Mouse (Mus musculus): ENCODE results near the gene Lingo3. TPM values are rescaled to one million over a fixed set of nuclear protein-coding genes. Genes with fewer than 3 reads are reported as not detected.
A peak's percentile ranks its signal among the peaks of the same experiment; 100 is the strongest.

The Lingo3 gene
- total and polyA plus RNA-seq, 2 experiments from 2014 or later = 28.0 to 70.3 TPM

- no peak overlapping the region for H3K9ac ChIP-seq (replicated peaks; ENCODE audit: low read length)
- WGBS = 73% methylated on average over 2 of the region's 2 CpGs
- H3K36me3 ChIP-seq (ENCODE audit: insufficient read depth, low read length) = peaks cover 7% of the 10 kb centered on the region
- no peak overlapping the region for H3K27ac ChIP-seq
- no peak overlapping the region for H3K4me2 ChIP-seq (ENCODE audit: low read depth, low read length)
- H3K27me3 ChIP-seq (ENCODE audit: insufficient read depth, low read length) = no peaks in the 10 kb centered on the region
- ATAC-seq = no peak
- H3K4me3 ChIP-seq (ENCODE audit: low read length) = no peak overlapping the region
- peaks cover 5% of the 10 kb centered on the region; the same call in 1 of the 2 replicates for H3K4me1 ChIP-seq (ENCODE audit: insufficient read depth, low read length)
- no peaks in the 10 kb centered on the region for H3K9me3 ChIP-seq (ENCODE audit: low read length)
- no peak for DNase-seq (ENCODE audit: low spot score)
- TF ChIP-seq CTCF (IDR thresholded peaks at IDR 0.05; ENCODE audit: low read depth) = no peak
Observed at GRCm38 (mm10) chr10:80824827-80825226, 19.0 kb downstream of the Lingo3 start.

GRCm38 (mm10) chr10:80823847-80824643 lies 19.8 kb downstream of the Lingo3 start:
- H3K4me3 ChIP-seq (ENCODE audit: low read length) = no peak overlapping the region
- TF ChIP-seq CTCF (IDR thresholded peaks at IDR 0.05; ENCODE audit: low read depth) = no peak
- no peaks in the 10 kb centered on the region for H3K9me3 ChIP-seq (ENCODE audit: low read length)
- H3K4me1 ChIP-seq (ENCODE audit: insufficient read depth, low read length) = peaks cover 5% of the 10 kb centered on the region; the same call in 1 of the 2 replicates
- 69% methylated on average over 8 of the region's 8 CpGs for WGBS
- ATAC-seq (no peak), DNase-seq (ENCODE audit: low spot score) (no peak)
- H3K36me3 ChIP-seq (ENCODE audit: insufficient read depth, low read length) = no peaks in the 10 kb centered on the region; the same call in 1 of the 2 replicates
- no peak overlapping the region for H3K9ac ChIP-seq (replicated peaks; ENCODE audit: low read length)
- H3K27me3 ChIP-seq (ENCODE audit: insufficient read depth, low read length) = no peaks in the 10 kb centered on the region
- no peak overlapping the region for H3K4me2 ChIP-seq (ENCODE audit: low read depth, low read length)
- no peak overlapping the region for H3K27ac ChIP-seq

GRCm38 (mm10) chr10:80823316-80823715 lies 20.5 kb downstream of the Lingo3 start:
- Histone ChIP-seq H3K4me3 (ENCODE audit: low read length) (no peak overlapping the region), H3K4me1 (ENCODE audit: insufficient read depth, low read length) (peaks cover 5% of the 10 kb centered on the region; the same call in 1 of the 2 replicates), H3K27me3 (ENCODE audit: insufficient read depth, low read length) (no peaks in the 10 kb centered on the region), H3K9ac (replicated peaks; ENCODE audit: low read length) (no peak overlapping the region), H3K9me3 (ENCODE audit: low read length) (no peaks in the 10 kb centered on the region), H3K27ac (no peak overlapping the region), H3K4me2 (ENCODE audit: low read depth, low read length) (no peak overlapping the region), H3K36me3 (ENCODE audit: insufficient read depth, low read length) (no peaks in the 10 kb centered on the region)
- 88% methylated on average over 1 of the region's 1 CpGs for WGBS
- TF ChIP-seq CTCF (IDR thresholded peaks at IDR 0.05; ENCODE audit: low read depth) = no peak
- ATAC-seq (no peak), DNase-seq (ENCODE audit: low spot score) (no peak)

GRCm38 (mm10) chr10:80822528-80822927 lies 21.3 kb downstream of the Lingo3 start:
- Histone ChIP-seq H3K4me1 (ENCODE audit: insufficient read depth, low read length) (peaks cover under 1% of the 10 kb centered on the region; the same call in 1 of the 2 replicates), H3K9me3 (ENCODE audit: low read length) (no peaks in the 10 kb centered on the region)
- no peak for TF ChIP-seq CTCF (IDR thresholded peaks at IDR 0.05; ENCODE audit: low read depth)

GRCm38 (mm10) chr10:80821991-80822390 lies 21.8 kb downstream of the Lingo3 start:
- 42% methylated on average over 2 of the region's 2 CpGs for WGBS
- no peak overlapping the region for H3K9ac ChIP-seq (replicated peaks; ENCODE audit: low read length)
- no peaks in the 10 kb centered on the region for H3K9me3 ChIP-seq (ENCODE audit: low read length)
- ATAC-seq (no peak), DNase-seq (ENCODE audit: low spot score) (peak; percentile 28)
- no peaks in the 10 kb centered on the region for H3K27me3 ChIP-seq (ENCODE audit: insufficient read depth, low read length)
- no peak overlapping the region for H3K4me3 ChIP-seq (ENCODE audit: low read length)
- H3K27ac ChIP-seq = no peak overlapping the region
- H3K36me3 ChIP-seq (ENCODE audit: insufficient read depth, low read length) = no peaks in the 10 kb centered on the region
- peak; percentile 65 for TF ChIP-seq CTCF (IDR thresholded peaks at IDR 0.05; ENCODE audit: low read depth)
- no peak overlapping the region for H3K4me2 ChIP-seq (ENCODE audit: low read depth, low read length)
- H3K4me1 ChIP-seq (ENCODE audit: insufficient read depth, low read length) = no peaks in the 10 kb centered on the region

More at GRCm38 (mm10) chr10:80822528-80822927, 21.3 kb downstream of the Lingo3 start:
- no peaks in the 10 kb centered on the region for H3K36me3 ChIP-seq (ENCODE audit: insufficient read depth, low read length)
- DNase-seq (ENCODE audit: low spot score) = no peak
- WGBS = 89% methylated on average over 5 of the region's 5 CpGs
- H3K9ac ChIP-seq (replicated peaks; ENCODE audit: low read length) = no peak overlapping the region
- H3K27ac ChIP-seq = no peak overlapping the region
- H3K4me3 ChIP-seq (ENCODE audit: low read length) = no peak overlapping the region
- no peak overlapping the region for H3K4me2 ChIP-seq (ENCODE audit: low read depth, low read length)
- no peaks in the 10 kb centered on the region for H3K27me3 ChIP-seq (ENCODE audit: insufficient read depth, low read length)
- ATAC-seq = no peak

GRCm38 (mm10) chr10:80819406-80819805 lies 24.4 kb downstream of the Lingo3 start:
- TF ChIP-seq CTCF (IDR thresholded peaks at IDR 0.05; ENCODE audit: low read depth) = no peak
- no peaks in the 10 kb centered on the region for H3K4me1 ChIP-seq (ENCODE audit: insufficient read depth, low read length)
- DNase-seq (ENCODE audit: low spot score) (no peak), ATAC-seq (no peak)
- 0 out of 2 replicates have a peak overlapping the region, but pooled peaks have one; percentile 13 for H3K9ac ChIP-seq (replicated peaks; ENCODE audit: low read length)
- no peak overlapping the region for H3K4me2 ChIP-seq (ENCODE audit: low read depth, low read length)
- H3K4me3 ChIP-seq (ENCODE audit: low read length) = no peak overlapping the region
- 45% methylated on average over 3 of the region's 3 CpGs for WGBS
- H3K27ac ChIP-seq = no peak overlapping the region
- H3K36me3 ChIP-seq (ENCODE audit: insufficient read depth, low read length) = no peaks in the 10 kb centered on the region
- H3K9me3 ChIP-seq (ENCODE audit: low read length) = no peaks in the 10 kb centered on the region
- H3K27me3 ChIP-seq (ENCODE audit: insufficient read depth, low read length) = no peaks in the 10 kb centered on the region

All from hindbrain, postnatal 0 days (tissue).